Mouse (Mus musculus): ENCODE data around the gene Fxr2. TPM values are rescaled to one million over a fixed set of nuclear protein-coding genes. Genes with fewer than 3 reads are reported as not detected.

The Fxr2 gene
- total RNA-seq, 2 experiments from 2014 or later = 87.3 to 98.6 TPM

Small RNAs within 50 kb of the gene (microRNA-seq; reads per million reads assigned to microRNA genes)
- 6.5 to 7.4 reads per million in 2 experiments for gene Mir1934 (ENCODE audit: borderline number of aligned reads in 2 of 2)
- 0 reads per million in 2 experiments for gene Mir467f (ENCODE audit: borderline number of aligned reads in 2 of 2)

Other genes starting within 250 kb of the Fxr2 start
- gene Naa38, start 237.5 kb upstream of the Fxr2 start, total RNA-seq (2021) = 100 to 1,000 TPM; 101 to 103 TPM
- 10 to 100 TPM; 29.6 to 31.8 TPM for gene Cyb5d1, start 237.4 kb upstream of the Fxr2 start, total RNA-seq (2021)
- gene Tmem88, start 234.8 kb upstream of the Fxr2 start, total RNA-seq (2021) = 10 to 100 TPM; 23.3 to 29.6 TPM
- gene Kdm6b, start 219.3 kb upstream of the Fxr2 start, total RNA-seq (2021) = 10 to 100 TPM; 26.1 to 29.1 TPM
- gene Dnah2, start 83.9 kb upstream of the Fxr2 start, total RNA-seq (2021) = under 1 TPM; 0.33 to 0.57 TPM
- gene Efnb3, start 72.8 kb upstream of the Fxr2 start, total RNA-seq (2021) = 10 to 100 TPM; 77.4 to 98.0 TPM
- gene Wrap53, start 52.7 kb upstream of the Fxr2 start, total RNA-seq (2021) = 1 to 10 TPM; 5.1 to 6.3 TPM
- 10 to 100 TPM; 13.9 to 17.0 TPM for gene Trp53, start 52.6 kb upstream of the Fxr2 start, total RNA-seq (2021)
- gene Atp1b2, start 27.0 kb upstream of the Fxr2 start, total RNA-seq (2021) = 10 to 100 TPM; 20.9 to 22.5 TPM
- not detected for gene Shbg, start 15.1 kb upstream of the Fxr2 start, total RNA-seq (2021)
- gene Sat2, start 11.0 kb upstream of the Fxr2 start, total RNA-seq (2021) = 1 to 10 TPM; 3.7 to 4.1 TPM
- not detected for gene Sox15, start 22.3 kb downstream of the Fxr2 start, total RNA-seq (2021)
- 10 to 100 TPM; 14.9 to 16.2 TPM for gene Mpdu1, start 29.7 kb downstream of the Fxr2 start, total RNA-seq (2021)
- gene Cd68, start 33.2 kb downstream of the Fxr2 start, total RNA-seq (2021) = 1 to 10 TPM; 8.7 to 9.1 TPM
- gene Eif4a1, start 39.4 kb downstream of the Fxr2 start, total RNA-seq (2021) = 100 to 1,000 TPM; 188 to 222 TPM
- 10 to 100 TPM; 30.4 to 31.8 TPM for gene Senp3, start 49.1 kb downstream of the Fxr2 start, total RNA-seq (2021)
- 1 to 10 TPM; 1.4 to 2.4 TPM for gene Tnfsf13, start 52.8 kb downstream of the Fxr2 start, total RNA-seq (2021)
- gene Tnfsf12, start 62.9 kb downstream of the Fxr2 start, total RNA-seq (2021) = 10 to 100 TPM; 16.3 to 21.0 TPM
- gene Tnfsfm13, start 63.1 kb downstream of the Fxr2 start, total RNA-seq (2021) = 1 to 10 TPM; 4.4 to 4.6 TPM
- gene Polr2a, start 125.6 kb downstream of the Fxr2 start, total RNA-seq (2021) = 10 to 100 TPM; 30.1 to 35.4 TPM
- gene Slc35g3, start 129.0 kb downstream of the Fxr2 start, total RNA-seq (2021) = not detected
- 10 to 100 TPM; 39.0 to 43.1 TPM for gene Zbtb4, start 132.9 kb downstream of the Fxr2 start, total RNA-seq (2021)
- 1 to 10 TPM; 3.6 to 4.3 TPM for gene Chrnb1, start 163.0 kb downstream of the Fxr2 start, total RNA-seq (2021)
- 1 to 10 TPM; 2.4 to 3.0 TPM for gene Fgf11, start 168.9 kb downstream of the Fxr2 start, total RNA-seq (2021)
- under 1 TPM; 0.41 to 0.56 TPM for gene Tmem102, start 172.6 kb downstream of the Fxr2 start, total RNA-seq (2021)
- not detected for gene Gm39566, start 182.3 kb downstream of the Fxr2 start, total RNA-seq (2021)
- not detected for gene Spem2, start 185.5 kb downstream of the Fxr2 start, total RNA-seq (2021)
- not detected for gene Spem1, start 189.2 kb downstream of the Fxr2 start, total RNA-seq (2021)
- gene Nlgn2, start 204.8 kb downstream of the Fxr2 start, total RNA-seq (2021) = 1 to 10 TPM; 4.6 to 4.8 TPM
- 100 to 1,000 TPM; 189 to 220 TPM for gene Tmem256, start 205.5 kb downstream of the Fxr2 start, total RNA-seq (2021)
- gene Plscr3, start 213.4 kb downstream of the Fxr2 start, total RNA-seq (2021) = 10 to 100 TPM; 24.6 to 26.7 TPM
- under 1 TPM; 0.08 to 0.11 TPM for gene Tnk1, start 225.7 kb downstream of the Fxr2 start, total RNA-seq (2021)
- gene Tmem95, start 245.0 kb downstream of the Fxr2 start, total RNA-seq (2021) = not detected
- gene Kctd11, start 248.4 kb downstream of the Fxr2 start, total RNA-seq (2021) = 1 to 10 TPM; 2.6 to 2.8 TPM

Data from heart, postnatal 36 days (tissue).